Mouse (Mus musculus) pancreas, adult 10 weeks (tissue): ENCODE results near the gene Cfap46. TPM values are rescaled to one million over a fixed set of nuclear protein-coding genes. Genes with fewer than 3 reads are reported as not detected.

Experiments
- polyA plus RNA-seq: library from polyadenylated mRNA; stranded (reverse); fragments of 350-450 nt; fragmentation: Illumina TruSeq; extraction: RNeasy Lipid Tissue Mini Kit (QIAGEN cat#74804); gene quantifications from one replicate; pipeline ENCODE4 v1.2.3, GENCODE M21; 2015; ENCODE audit warnings: low read depth, low replicate concordance; ENCODE audit not compliant: insufficient read depth

Cfap46 gene
- not detected for polyA plus RNA-seq

GRCm38 (mm10) chr7:139683706-139684552, at the start of gene Cfap46:
Gene Cfap46 (minus strand): TSS chr7:139683817.

GRCm38 (mm10) chr7:139582595-139582994, 101.0 kb downstream of the Cfap46 start, which contains the start of gene Nkx6-2:
Gene Nkx6-2 (minus strand): TSS chr7:139582797.

Other genes starting within 250 kb of the Cfap46 start
- gene Nkx6-2, start 101.0 kb downstream of the Cfap46 start, polyA plus RNA-seq: 0.42 TPM
- not detected for gene Adgra1, start 150.4 kb upstream of the Cfap46 start, polyA plus RNA-seq
- gene Kndc1, start 210.9 kb upstream of the Cfap46 start, polyA plus RNA-seq: 0.31 TPM